Mouse (Mus musculus) olfactory bulb, adult 2 months (tissue): ENCODE results near the gene Stx1b. TPM values are rescaled to one million over a fixed set of nuclear protein-coding genes. Genes with fewer than 3 reads are reported as not detected.
A peak's percentile ranks its signal among the peaks of the same experiment; 100 is the strongest.
"Not testable (repeated sequence)": the region's sequence is repeated elsewhere in the genome, so short reads cannot be mapped to it uniquely, and the experiment has no call there.

Source experiments
- H3K27ac ChIP-seq: fragments of 200-500 bp; 2 replicates; pipeline ENCODE4 v1.5.1; 2012; ENCODE audit warnings: low read depth, low read length; ENCODE audit not compliant: insufficient read depth
- H3K4me1 ChIP-seq: fragments of 200-500 bp; 2 replicates; pipeline ENCODE4 v1.6.1; 2012; ENCODE audit warnings: low read length; ENCODE audit not compliant: control insufficient read depth, insufficient read depth
- H3K4me3 ChIP-seq: fragments of 200-500 bp; 2 replicates; pipeline ENCODE4 v1.5.1; 2012; ENCODE audit warnings: mild to moderate bottlenecking, low read depth, low read length, moderate library complexity; ENCODE audit not compliant: insufficient read depth
- CTCF ChIP-seq: fragments of 200-500 bp; IDR thresholded peaks from 2 replicates; pipeline ENCODE4 v1.5.1; 2012; ENCODE audit warnings: low read depth, mild to moderate bottlenecking, low read length, moderate library complexity; ENCODE audit not compliant: insufficient read depth
- POLR2A ChIP-seq: fragments of 200-500 bp; IDR thresholded peaks from 2 replicates; pipeline ENCODE4 v1.6.1; 2012; ENCODE audit warnings: mild to moderate bottlenecking, low read depth, low read length, moderate library complexity; ENCODE audit not compliant: insufficient read depth
- WGBS: fragments of 180-500 bp; shearing (Covaris S2); methylation state at CpG from one replicate; pipeline ENCODE4 v1.1.7; 2018; 5-methylcytosine and 5-hydroxymethylcytosine counted together
- polyA plus RNA-seq: library from polyadenylated mRNA; stranded (reverse); fragments of >200 nt; gene quantifications from 2 replicates; pipeline ENCODE4 v1.2.4, GENCODE M21; 2012; ENCODE audit warnings: low replicate concordance; ENCODE audit not compliant: missing spikeins, insufficient read depth, insufficient read length

Gene Stx1b
- polyA plus RNA-seq, 1 experiment = not detected

GRCm38 (mm10) chr7:127842001-127842718 lies 17.8 kb upstream of the Stx1b start:
- TF ChIP-seq POLR2A = no peak
- no peak for TF ChIP-seq CTCF
- Histone ChIP-seq H3K4me1 (peaks cover 4% of the 10 kb centered on the region), H3K27ac (peak overlapping the region; percentile 81), H3K4me3 (peak overlapping the region; percentile 78)
- under 1% methylated on average over 40 of the region's 40 CpGs for WGBS

GRCm38 (mm10) chr7:127841340-127842000 lies 17.1 kb upstream of the Stx1b start:
- H3K4me1 ChIP-seq = peaks cover 4% of the 10 kb centered on the region
- peak overlapping the region; percentile 78 for H3K4me3 ChIP-seq
- peak; percentile 72 for TF ChIP-seq POLR2A
- TF ChIP-seq CTCF = no peak
- under 1% methylated on average over 46 of the region's 46 CpGs for WGBS
- H3K27ac ChIP-seq = peak overlapping the region; percentile 97

GRCm38 (mm10) chr7:127840886-127841285 lies 16.5 kb upstream of the Stx1b start:
- Histone ChIP-seq H3K27ac (peak overlapping the region; percentile 97), H3K4me3 (peak overlapping the region; percentile 78), H3K4me1 (peaks cover 4% of the 10 kb centered on the region)
- under 1% methylated on average over 15 of the region's 15 CpGs for WGBS
- no peak for TF ChIP-seq CTCF

- not testable (repeated sequence) for H3K4me1 ChIP-seq, H3K4me3 ChIP-seq, H3K27ac ChIP-seq
- WGBS = 75% methylated on average over 2 of the region's 2 CpGs
Observed at GRCm38 (mm10) chr7:127840031-127840430, 15.7 kb upstream of the Stx1b start.

- H3K27ac ChIP-seq, H3K4me1 ChIP-seq, H3K4me3 ChIP-seq: not testable (repeated sequence)
- WGBS = 75% methylated on average over 4 of the region's 4 CpGs
Observed at GRCm38 (mm10) chr7:127837878-127838277, 13.5 kb upstream of the Stx1b start.

DNA sequence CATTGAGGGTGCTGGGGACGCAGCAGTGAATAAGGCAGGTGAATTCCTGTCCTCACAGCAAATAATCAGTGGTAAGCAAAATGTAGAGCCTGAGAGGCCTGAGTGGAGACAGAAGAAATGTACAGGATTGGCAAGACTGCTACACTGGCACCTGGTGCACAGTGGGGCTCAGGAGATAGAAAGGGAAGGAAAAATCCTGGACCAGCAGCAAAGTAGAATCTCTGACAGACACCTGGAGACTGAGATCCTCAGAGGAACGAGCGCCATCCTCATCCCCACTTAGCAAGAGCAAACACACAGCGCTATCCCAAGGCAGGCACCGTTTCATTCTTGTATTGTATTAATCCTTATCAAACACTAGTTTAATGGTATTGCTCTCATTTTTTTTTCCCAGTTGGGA lies 13.1 kb upstream of the Stx1b start:
- no peak overlapping the region for H3K4me3 ChIP-seq
- WGBS = 94% methylated on average over 5 of the region's 5 CpGs
- peaks cover 2% of the 10 kb centered on the region for H3K4me1 ChIP-seq
- TF ChIP-seq POLR2A (no peak), CTCF (no peak)
- no peak overlapping the region for H3K27ac ChIP-seq

GRCm38 (mm10) chr7:127835550-127835949 lies 11.2 kb upstream of the Stx1b start:
- Histone ChIP-seq H3K4me3 (no peak overlapping the region), H3K27ac (no peak overlapping the region), H3K4me1 (0 out of 2 replicates have a peak, but pooled peaks cover 2% of the 10 kb centered on the region)
- TF ChIP-seq POLR2A = no peak
- TF ChIP-seq CTCF = no peak
- WGBS = 83% methylated on average over 2 of the region's 2 CpGs

DNA sequence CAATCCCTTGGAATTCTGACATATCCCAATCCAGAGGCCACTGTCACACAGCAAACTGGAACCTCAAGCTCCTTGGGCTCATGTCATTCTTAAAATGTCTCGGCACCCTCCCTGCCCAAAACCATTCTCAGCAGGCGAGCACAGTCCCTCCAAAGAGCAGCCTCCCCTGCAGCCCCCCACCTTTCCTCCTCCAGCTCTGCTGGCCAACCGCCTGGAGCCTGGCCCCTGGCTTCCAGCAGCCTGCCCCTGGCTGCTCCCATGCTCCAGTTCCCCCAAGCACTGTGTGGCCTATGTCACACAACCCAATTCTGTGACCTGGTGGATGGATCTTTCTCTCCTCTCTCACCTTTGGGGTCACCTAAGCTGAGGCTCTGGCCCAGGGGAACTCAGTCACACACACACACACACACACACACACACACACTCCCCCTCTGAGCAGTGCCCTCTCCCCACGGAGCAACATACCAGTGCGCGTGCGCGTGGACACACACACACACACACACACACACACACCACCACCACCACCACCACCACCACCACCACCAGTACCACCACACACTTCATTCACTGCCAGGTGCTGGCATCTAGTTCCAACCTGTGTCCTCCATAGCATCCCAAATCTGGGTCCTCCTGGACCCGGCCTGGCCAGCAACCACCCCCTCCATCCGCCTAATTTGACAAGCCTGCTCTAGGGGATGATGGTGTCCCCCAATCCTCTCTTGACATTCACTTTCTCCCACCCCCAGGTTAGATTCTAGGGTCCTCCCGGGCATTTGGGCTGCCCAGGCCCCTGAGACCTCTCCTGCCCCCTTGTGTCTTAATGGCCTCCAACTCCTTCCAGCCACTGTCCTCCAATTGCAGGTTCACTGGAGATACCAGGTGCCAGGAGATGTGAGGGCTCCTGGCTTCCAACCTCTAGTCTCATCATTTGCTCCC lies 845 bp downstream of the Stx1b start:
- H3K27ac ChIP-seq = peak overlapping the region; percentile 95
- 0 out of 2 replicates have a peak, but pooled peaks have one; percentile 4 for TF ChIP-seq CTCF
- TF ChIP-seq POLR2A = no peak
- H3K4me1 ChIP-seq = peaks cover 26% of the 10 kb centered on the region
- 9% methylated on average over 11 of the region's 11 CpGs for WGBS
- peak overlapping the region; percentile 97 for H3K4me3 ChIP-seq

DNA sequence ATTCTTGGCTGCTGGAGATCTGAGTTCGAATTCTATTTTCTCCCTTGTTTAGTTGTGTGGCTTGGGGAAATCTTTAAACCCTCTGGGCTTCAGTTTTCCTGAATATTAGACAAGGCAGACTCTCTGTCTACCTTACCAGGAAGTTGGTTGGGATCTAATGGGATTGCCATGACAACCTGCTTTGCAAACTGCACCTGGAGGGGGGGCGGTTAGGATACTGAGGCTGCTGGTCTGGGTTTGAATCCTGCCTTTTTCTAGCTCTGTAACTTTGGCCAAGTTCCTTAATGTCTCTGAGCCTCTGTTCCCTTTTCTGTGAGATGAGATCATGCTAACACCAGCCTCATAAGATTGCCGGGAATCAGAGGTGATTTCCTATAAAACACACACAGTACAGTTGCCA lies 1.9 kb downstream of the Stx1b start:
- TF ChIP-seq CTCF = no peak
- no peak for TF ChIP-seq POLR2A
- Histone ChIP-seq H3K4me3 (peak overlapping the region; percentile 97), H3K27ac (peak overlapping the region; percentile 95; the same call in 1 of the 2 replicates), H3K4me1 (peaks cover 32% of the 10 kb centered on the region)
- WGBS = 51% methylated on average over 3 of the region's 3 CpGs
